Mouse (Mus musculus): ENCODE measurements around the gene Cacna1c. TPM values are rescaled to one million over a fixed set of nuclear protein-coding genes. Genes with fewer than 3 reads are reported as not detected.

The Cacna1c gene
- polyA plus RNA-seq, 1 experiment: 1.8 TPM

GRCm38 (mm10) chr6:119037047-119037446 is 159.2 kb downstream of the Cacna1c start:
- DNase-seq (ENCODE audit: low read depth, low spot score): no peak
- WGBS: 52% methylated on average over 2 of the region's 2 CpGs

- 60% methylated on average over 6 of the region's 6 CpGs for WGBS
- no peak for DNase-seq (ENCODE audit: low read depth, low spot score)
These were observed 160.9 kb downstream of the Cacna1c start for GRCm38 (mm10) chr6:119035361-119035760.

GRCm38 (mm10) chr6:119034947-119035346 is 161.3 kb downstream of the Cacna1c start:
- DNase-seq (ENCODE audit: low read depth, low spot score): no peak
- WGBS: 77% methylated on average over 2 of the region's 2 CpGs

GRCm38 (mm10) chr6:119027880-119028279 is 168.3 kb downstream of the Cacna1c start:
- no peak for DNase-seq (ENCODE audit: low read depth, low spot score)
- 84% methylated on average over 6 of the region's 6 CpGs for WGBS

- DNase-seq (ENCODE audit: low read depth, low spot score): no peak
- 33% methylated on average over 2 of the region's 2 CpGs for whole genome bisulfite sequencing
These were observed 173.4 kb downstream of the Cacna1c start for GRCm38 (mm10) chr6:119022850-119023249.

GRCm38 (mm10) chr6:119021226-119021625 is 175.0 kb downstream of the Cacna1c start:
- WGBS: 60% methylated on average over 8 of the region's 8 CpGs
- DNase-seq (ENCODE audit: low read depth, low spot score): no peak

GRCm38 (mm10) chr6:119018956-119019355 is 177.3 kb downstream of the Cacna1c start:
- DNase-seq (ENCODE audit: low read depth, low spot score): no peak
- 77% methylated on average over 6 of the region's 6 CpGs for WGBS

- no peak for DNase-seq (ENCODE audit: low read depth, low spot score)
- 92% methylated on average over 2 of the region's 2 CpGs for WGBS
These were observed 178.0 kb downstream of the Cacna1c start for GRCm38 (mm10) chr6:119018256-119018655.

- DNase-seq (ENCODE audit: low read depth, low spot score): no peak
- 86% methylated on average over 10 of the region's 10 CpGs for WGBS
These were observed 178.7 kb downstream of the Cacna1c start for GRCm38 (mm10) chr6:119017498-119017897.

GRCm38 (mm10) chr6:119015346-119015745 is 180.9 kb downstream of the Cacna1c start:
- DNase-seq (ENCODE audit: low read depth, low spot score): no peak
- WGBS: 12% methylated on average over 2 of the region's 2 CpGs

GRCm38 (mm10) chr6:119013168-119014098 is 182.8 kb downstream of the Cacna1c start:
- 81% methylated on average over 13 of the region's 13 CpGs for WGBS

GRCm38 (mm10) chr6:119010875-119011274 is 185.3 kb downstream of the Cacna1c start:
- no peak for DNase-seq (ENCODE audit: low read depth, low spot score)
- WGBS: 46% methylated on average over 3 of the region's 3 CpGs

More at GRCm38 (mm10) chr6:119013168-119014098, 182.8 kb downstream of the Cacna1c start:
- DNase-seq (ENCODE audit: low read depth, low spot score): no peak

- WGBS: 79% methylated on average over 7 of the region's 7 CpGs
- DNase-seq (ENCODE audit: low read depth, low spot score): no peak
These were observed 186.7 kb downstream of the Cacna1c start for GRCm38 (mm10) chr6:119009526-119009925.

- no peak for DNase-seq (ENCODE audit: low read depth, low spot score)
- WGBS: 62% methylated on average over 7 of the region's 7 CpGs
These were observed 187.5 kb downstream of the Cacna1c start for GRCm38 (mm10) chr6:119008638-119009166.

GRCm38 (mm10) chr6:119004596-119004995 is 191.6 kb downstream of the Cacna1c start:
- 84% methylated on average over 5 of the region's 5 CpGs for WGBS
- DNase-seq (ENCODE audit: low read depth, low spot score): no peak

- DNase-seq (ENCODE audit: low read depth, low spot score): no peak
- WGBS: 51% methylated on average over 2 of the region's 2 CpGs
These were observed 194.8 kb downstream of the Cacna1c start for GRCm38 (mm10) chr6:119001442-119001841.

- no peak for DNase-seq (ENCODE audit: low read depth, low spot score)
- WGBS: 57% methylated on average over 3 of the region's 3 CpGs
These were observed 196.0 kb downstream of the Cacna1c start for GRCm38 (mm10) chr6:119000255-119000654.

GRCm38 (mm10) chr6:118999329-118999875 is 196.8 kb downstream of the Cacna1c start:
- WGBS: 78% methylated on average over 2 of the region's 2 CpGs
- no peak for DNase-seq (ENCODE audit: low read depth, low spot score)

GRCm38 (mm10) chr6:118997397-118997796 is 198.8 kb downstream of the Cacna1c start:
- DNase-seq (ENCODE audit: low read depth, low spot score): no peak
- WGBS: 65% methylated on average over 4 of the region's 4 CpGs

GRCm38 (mm10) chr6:118994272-118995061 is 201.8 kb downstream of the Cacna1c start:
- no peak for DNase-seq (ENCODE audit: low read depth, low spot score)
- WGBS: 74% methylated on average over 9 of the region's 9 CpGs
